Mouse (Mus musculus): ENCODE results near the gene Clybl.

GRCm38 (mm10) chr14:122183974-122184373 lies 2.5 kb downstream of the Clybl start:
- TF ChIP-seq E2F4 (IDR thresholded peaks at IDR 0.05; ENCODE audit: insufficient read depth) (no peak), USF1 (IDR thresholded peaks at IDR 0.05; ENCODE audit: low read depth) (no peak), MYOD1 (IDR thresholded peaks at IDR 0.05; ENCODE audit: control insufficient read depth in 1 of 3, insufficient read length in 2 of 3, low read depth in 2 of 3) (no peak), TCF12 (IDR thresholded peaks at IDR 0.05; ENCODE audit: insufficient read depth, poor library complexity, severe bottlenecking) (no peak), CEBPB (IDR thresholded peaks at IDR 0.05; ENCODE audit: insufficient read depth, poor library complexity, severe bottlenecking) (no peak), MAX (IDR thresholded peaks at IDR 0.05; ENCODE audit: low read depth) (no peak), POLR2AphosphoS2 (IDR thresholded peaks at IDR 0.05; ENCODE audit: insufficient read length, low read depth) (no peak), POLR2A (IDR thresholded peaks at IDR 0.05; ENCODE audit: insufficient read length, low read depth) (no peak)
